Mouse (Mus musculus): Measurements from ENCODE around the gene Hs3st4. TPM values are rescaled to one million over a fixed set of nuclear protein-coding genes. Genes with fewer than 3 reads are reported as not detected.

Gene Hs3st4
- polyA plus RNA-seq, 1 experiment from 2014 or later = 0.18 TPM

GRCm38 (mm10) chr7:124319451-124319850 lies 336.8 kb downstream of the Hs3st4 start:
- DNase-seq (ENCODE audit: low spot score) = no peak
- WGBS = 78% methylated on average over 4 of the region's 4 CpGs
- H3K9me3 ChIP-seq (ENCODE audit: control insufficient read depth, low read length) = no peaks in the 10 kb centered on the region
- H3K4me1 ChIP-seq (ENCODE audit: control insufficient read depth, insufficient read depth, low read length) = no peaks in the 10 kb centered on the region
- H3K36me3 ChIP-seq (ENCODE audit: control insufficient read depth, insufficient read depth, low read length) = no peaks in the 10 kb centered on the region
- no peak overlapping the region for H3K4me2 ChIP-seq (ENCODE audit: low read depth, low read length)
- no peaks in the 10 kb centered on the region for H3K27me3 ChIP-seq (replicated peaks; ENCODE audit: control insufficient read depth, insufficient read depth, low read length)
- no peak overlapping the region for H3K27ac ChIP-seq (replicated peaks; ENCODE audit: low read depth, low read length)
- ATAC-seq (ENCODE audit: low read depth) = no peak
- H3K4me3 ChIP-seq (ENCODE audit: low read depth, low read length) = no peak overlapping the region
- no peak overlapping the region for H3K9ac ChIP-seq (ENCODE audit: low read depth, low read length)

GRCm38 (mm10) chr7:124335635-124336034 lies 353.0 kb downstream of the Hs3st4 start:
- H3K27ac ChIP-seq (replicated peaks; ENCODE audit: low read depth, low read length) = no peak overlapping the region
- DNase-seq (ENCODE audit: low spot score) (peak; percentile 53), ATAC-seq (ENCODE audit: low read depth) (no peak)
- no peak overlapping the region for H3K4me3 ChIP-seq (ENCODE audit: low read depth, low read length)
- H3K27me3 ChIP-seq (replicated peaks; ENCODE audit: control insufficient read depth, insufficient read depth, low read length) = no peaks in the 10 kb centered on the region
- H3K9ac ChIP-seq (ENCODE audit: low read depth, low read length) = no peak overlapping the region
- no peaks in the 10 kb centered on the region for H3K36me3 ChIP-seq (ENCODE audit: control insufficient read depth, insufficient read depth, low read length)
- WGBS = 10% methylated on average over 1 of the region's 1 CpGs
- H3K9me3 ChIP-seq (ENCODE audit: control insufficient read depth, low read length) = no peaks in the 10 kb centered on the region
- no peak overlapping the region for H3K4me2 ChIP-seq (ENCODE audit: low read depth, low read length)
- no peaks in the 10 kb centered on the region; the same call in 1 of the 2 replicates for H3K4me1 ChIP-seq (ENCODE audit: control insufficient read depth, insufficient read depth, low read length)

GRCm38 (mm10) chr7:124341510-124341909 lies 358.8 kb downstream of the Hs3st4 start:
- H3K27ac ChIP-seq (replicated peaks; ENCODE audit: low read depth, low read length) = 0 out of 2 replicates have a peak overlapping the region, but pooled peaks have one; percentile 6
- H3K9me3 ChIP-seq (ENCODE audit: control insufficient read depth, low read length) = no peaks in the 10 kb centered on the region
- H3K4me1 ChIP-seq (ENCODE audit: control insufficient read depth, insufficient read depth, low read length) = peaks cover 2% of the 10 kb centered on the region; the same call in 1 of the 2 replicates
- H3K4me3 ChIP-seq (ENCODE audit: low read depth, low read length) = no peak overlapping the region
- H3K27me3 ChIP-seq (replicated peaks; ENCODE audit: control insufficient read depth, insufficient read depth, low read length) = no peaks in the 10 kb centered on the region
- H3K9ac ChIP-seq (ENCODE audit: low read depth, low read length) = no peak overlapping the region
- ATAC-seq (ENCODE audit: low read depth) = no peak
- peak; percentile 72 for DNase-seq (ENCODE audit: low spot score)
- H3K4me2 ChIP-seq (ENCODE audit: low read depth, low read length) = no peak overlapping the region
- 47% methylated on average over 3 of the region's 3 CpGs for WGBS
- H3K36me3 ChIP-seq (ENCODE audit: control insufficient read depth, insufficient read depth, low read length) = no peaks in the 10 kb centered on the region

- H3K4me1 ChIP-seq (ENCODE audit: control insufficient read depth, insufficient read depth, low read length) = no peaks in the 10 kb centered on the region
- no peaks in the 10 kb centered on the region for H3K27me3 ChIP-seq (replicated peaks; ENCODE audit: control insufficient read depth, insufficient read depth, low read length)
- H3K9me3 ChIP-seq (ENCODE audit: control insufficient read depth, low read length) = no peaks in the 10 kb centered on the region
- H3K27ac ChIP-seq (replicated peaks; ENCODE audit: low read depth, low read length) = no peak overlapping the region
- no peak overlapping the region for H3K4me3 ChIP-seq (ENCODE audit: low read depth, low read length)
- H3K4me2 ChIP-seq (ENCODE audit: low read depth, low read length) = no peak overlapping the region
- no peak overlapping the region for H3K9ac ChIP-seq (ENCODE audit: low read depth, low read length)
- WGBS = 46% methylated on average over 13 of the region's 13 CpGs
- no peaks in the 10 kb centered on the region for H3K36me3 ChIP-seq (ENCODE audit: control insufficient read depth, insufficient read depth, low read length)
- ATAC-seq (ENCODE audit: low read depth) (no peak), DNase-seq (ENCODE audit: low spot score) (no peak)
These were observed 364.7 kb downstream of the Hs3st4 start for GRCm38 (mm10) chr7:124347218-124348017.

GRCm38 (mm10) chr7:124354035-124354434 lies 371.4 kb downstream of the Hs3st4 start:
- no peaks in the 10 kb centered on the region for H3K9me3 ChIP-seq (ENCODE audit: control insufficient read depth, low read length)
- H3K9ac ChIP-seq (ENCODE audit: low read depth, low read length) = no peak overlapping the region
- DNase-seq (ENCODE audit: low spot score) = no peak
- 80% methylated on average over 4 of the region's 4 CpGs for WGBS
- H3K27me3 ChIP-seq (replicated peaks; ENCODE audit: control insufficient read depth, insufficient read depth, low read length) = no peaks in the 10 kb centered on the region
- H3K4me2 ChIP-seq (ENCODE audit: low read depth, low read length) = no peak overlapping the region
- H3K36me3 ChIP-seq (ENCODE audit: control insufficient read depth, insufficient read depth, low read length) = no peaks in the 10 kb centered on the region
- H3K4me1 ChIP-seq (ENCODE audit: control insufficient read depth, insufficient read depth, low read length) = no peaks in the 10 kb centered on the region
- no peak overlapping the region for H3K4me3 ChIP-seq (ENCODE audit: low read depth, low read length)
- H3K27ac ChIP-seq (replicated peaks; ENCODE audit: low read depth, low read length) = no peak overlapping the region
- no peak for ATAC-seq (ENCODE audit: low read depth)

- no peaks in the 10 kb centered on the region for H3K4me1 ChIP-seq (ENCODE audit: control insufficient read depth, insufficient read depth, low read length)
- 63% methylated on average over 3 of the region's 3 CpGs for WGBS
- ATAC-seq (ENCODE audit: low read depth) = no peak
- H3K9ac ChIP-seq (ENCODE audit: low read depth, low read length) = no peak overlapping the region
- no peaks in the 10 kb centered on the region for H3K27me3 ChIP-seq (replicated peaks; ENCODE audit: control insufficient read depth, insufficient read depth, low read length)
- no peaks in the 10 kb centered on the region for H3K36me3 ChIP-seq (ENCODE audit: control insufficient read depth, insufficient read depth, low read length)
- H3K4me2 ChIP-seq (ENCODE audit: low read depth, low read length) = no peak overlapping the region
- H3K9me3 ChIP-seq (ENCODE audit: control insufficient read depth, low read length) = no peaks in the 10 kb centered on the region
- no peak for DNase-seq (ENCODE audit: low spot score)
- no peak overlapping the region for H3K4me3 ChIP-seq (ENCODE audit: low read depth, low read length)
- H3K27ac ChIP-seq (replicated peaks; ENCODE audit: low read depth, low read length) = no peak overlapping the region
These were observed 375.4 kb downstream of the Hs3st4 start for GRCm38 (mm10) chr7:124358068-124358467.

- no peak overlapping the region for H3K4me3 ChIP-seq (ENCODE audit: low read depth, low read length)
- ATAC-seq (ENCODE audit: low read depth) = no peak
- DNase-seq (ENCODE audit: low spot score) = peak; percentile 16
- no peaks in the 10 kb centered on the region for H3K27me3 ChIP-seq (replicated peaks; ENCODE audit: control insufficient read depth, insufficient read depth, low read length)
- H3K4me1 ChIP-seq (ENCODE audit: control insufficient read depth, insufficient read depth, low read length) = no peaks in the 10 kb centered on the region
- H3K9me3 ChIP-seq (ENCODE audit: control insufficient read depth, low read length) = no peaks in the 10 kb centered on the region
- H3K27ac ChIP-seq (replicated peaks; ENCODE audit: low read depth, low read length) = no peak overlapping the region
- H3K9ac ChIP-seq (ENCODE audit: low read depth, low read length) = no peak overlapping the region
- H3K36me3 ChIP-seq (ENCODE audit: control insufficient read depth, insufficient read depth, low read length) = no peaks in the 10 kb centered on the region
- 77% methylated on average over 4 of the region's 4 CpGs for WGBS
- H3K4me2 ChIP-seq (ENCODE audit: low read depth, low read length) = no peak overlapping the region
These were observed 377.2 kb downstream of the Hs3st4 start for GRCm38 (mm10) chr7:124359836-124360235.

GRCm38 (mm10) chr7:124372297-124372696 lies 389.6 kb downstream of the Hs3st4 start:
- no peaks in the 10 kb centered on the region for H3K36me3 ChIP-seq (ENCODE audit: control insufficient read depth, insufficient read depth, low read length)
- DNase-seq (ENCODE audit: low spot score) = no peak
- no peak for ATAC-seq (ENCODE audit: low read depth)
- no peak overlapping the region; the same call in 1 of the 2 replicates for H3K27ac ChIP-seq (replicated peaks; ENCODE audit: low read depth, low read length)
- no peak overlapping the region for H3K9ac ChIP-seq (ENCODE audit: low read depth, low read length)
- H3K4me2 ChIP-seq (ENCODE audit: low read depth, low read length) = no peak overlapping the region
- H3K9me3 ChIP-seq (ENCODE audit: control insufficient read depth, low read length) = no peaks in the 10 kb centered on the region
- H3K4me1 ChIP-seq (ENCODE audit: control insufficient read depth, insufficient read depth, low read length) = no peaks in the 10 kb centered on the region
- 46% methylated on average over 1 of the region's 1 CpGs for WGBS
- no peaks in the 10 kb centered on the region for H3K27me3 ChIP-seq (replicated peaks; ENCODE audit: control insufficient read depth, insufficient read depth, low read length)
- H3K4me3 ChIP-seq (ENCODE audit: low read depth, low read length) = no peak overlapping the region

GRCm38 (mm10) chr7:124372697-124373096 lies 390.0 kb downstream of the Hs3st4 start:
- ATAC-seq (ENCODE audit: low read depth) (no peak), DNase-seq (ENCODE audit: low spot score) (no peak)
- H3K4me1 ChIP-seq (ENCODE audit: control insufficient read depth, insufficient read depth, low read length) = no peaks in the 10 kb centered on the region
- no peaks in the 10 kb centered on the region for H3K9me3 ChIP-seq (ENCODE audit: control insufficient read depth, low read length)
- no peak overlapping the region for H3K4me2 ChIP-seq (ENCODE audit: low read depth, low read length)
- no peaks in the 10 kb centered on the region for H3K36me3 ChIP-seq (ENCODE audit: control insufficient read depth, insufficient read depth, low read length)
- WGBS = 78% methylated on average over 2 of the region's 2 CpGs
- no peak overlapping the region for H3K4me3 ChIP-seq (ENCODE audit: low read depth, low read length)
- H3K9ac ChIP-seq (ENCODE audit: low read depth, low read length) = no peak overlapping the region
- no peak overlapping the region; the same call in 1 of the 2 replicates for H3K27ac ChIP-seq (replicated peaks; ENCODE audit: low read depth, low read length)
- no peaks in the 10 kb centered on the region for H3K27me3 ChIP-seq (replicated peaks; ENCODE audit: control insufficient read depth, insufficient read depth, low read length)

Measured in embryonic facial prominence, embryonic 14.5 days (tissue).